Mouse (Mus musculus): ENCODE measurements around the gene Cntnap2.

The Cntnap2 gene

GRCm38 (mm10) chr6:45059091-45059490 is at the start of gene Cntnap2:
Cntnap2 (plus strand) TSS chr6:45059357.
- DNase-seq: peak; percentile 47

DNA sequence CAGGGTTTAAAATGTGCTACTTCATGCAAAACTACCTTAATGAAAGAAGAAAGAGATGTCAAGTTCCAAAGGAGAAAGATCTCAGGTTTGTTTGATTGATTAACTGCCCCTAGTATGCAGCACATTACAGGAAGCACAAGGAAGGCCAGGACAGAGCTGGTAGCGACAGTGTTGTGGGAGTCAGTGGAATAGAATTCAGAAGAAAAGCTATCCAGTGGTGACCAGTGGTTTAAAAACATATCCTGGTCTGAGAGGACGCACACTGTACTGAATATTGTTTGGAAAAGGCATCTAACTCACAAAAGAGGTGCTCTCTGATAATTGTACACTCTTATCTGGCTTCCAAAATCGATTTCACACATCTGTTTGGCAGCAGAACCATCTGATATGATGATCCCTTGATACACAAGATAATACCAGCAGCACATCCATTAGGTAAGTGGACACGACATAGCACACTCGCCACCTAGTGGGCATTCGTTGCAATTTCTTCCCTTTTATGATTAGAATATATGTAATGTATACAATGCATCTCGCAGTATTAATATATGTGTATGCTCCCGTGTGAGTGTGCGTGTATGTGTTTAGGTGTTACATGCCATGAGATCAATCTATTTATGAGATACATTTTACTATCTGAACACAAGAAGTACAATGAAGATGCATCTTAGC is 33.0 kb upstream of the Cntnap2 start:
- peak; percentile 38 for DNase-seq

DNA sequence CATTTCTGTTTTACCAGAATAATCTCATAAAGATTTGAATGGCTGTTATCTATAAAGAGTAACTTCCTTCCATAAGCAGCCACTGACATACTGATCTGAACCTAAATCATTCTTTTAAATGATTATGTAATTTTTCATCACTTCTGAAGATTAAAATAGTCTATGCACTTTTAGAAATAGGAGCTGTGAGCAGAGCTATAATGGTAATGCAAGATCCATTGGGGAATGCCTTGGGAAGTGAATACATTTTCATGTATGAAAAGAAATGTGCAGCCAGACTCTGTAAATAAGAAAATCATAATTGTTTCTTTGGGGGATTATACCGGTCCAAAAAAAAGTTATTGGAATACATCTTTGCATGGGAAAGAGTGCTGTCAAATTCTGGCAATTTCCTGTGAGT is 19.7 kb upstream of the Cntnap2 start:
- DNase-seq: no peak

GRCm38 (mm10) chr6:45059556-45060471 is 657 bp downstream of the Cntnap2 start:
- peak; percentile 58 for DNase-seq

DNA sequence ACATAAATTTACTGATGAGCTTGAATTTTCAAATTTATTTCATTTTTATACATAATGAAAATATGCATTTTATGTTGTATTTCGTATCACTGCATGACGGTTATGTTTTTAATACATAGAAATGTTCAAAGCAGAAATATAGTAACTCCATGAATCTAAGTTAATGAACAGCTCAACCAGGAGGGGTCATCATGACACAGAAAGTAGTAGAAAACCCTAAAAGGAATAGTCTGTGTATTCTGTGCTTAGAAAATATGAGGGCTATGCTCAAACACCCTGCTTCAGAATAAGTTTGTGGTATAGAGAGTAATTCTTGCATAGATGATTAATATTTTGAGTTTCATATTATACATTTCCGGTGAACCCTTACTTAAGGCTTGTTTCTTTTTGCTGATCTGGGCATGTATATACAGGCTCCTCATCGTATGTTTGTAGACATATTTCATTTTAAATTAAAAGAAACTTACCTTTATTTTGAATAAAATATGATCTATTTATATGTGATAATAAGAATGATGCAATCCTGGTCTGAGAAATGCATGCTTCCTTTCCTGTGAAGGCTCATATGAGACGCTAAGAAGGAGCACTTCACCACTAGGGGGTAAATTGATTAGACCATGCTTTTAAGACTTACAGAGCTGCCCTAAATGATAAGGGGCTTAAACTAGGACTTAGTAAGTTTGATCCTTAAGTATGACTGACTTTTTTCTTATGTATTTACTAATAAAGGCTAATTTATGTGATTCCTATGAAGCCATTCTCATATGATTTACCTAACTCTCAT is 3.2 kb downstream of the Cntnap2 start:
- no peak for DNase-seq

DNA sequence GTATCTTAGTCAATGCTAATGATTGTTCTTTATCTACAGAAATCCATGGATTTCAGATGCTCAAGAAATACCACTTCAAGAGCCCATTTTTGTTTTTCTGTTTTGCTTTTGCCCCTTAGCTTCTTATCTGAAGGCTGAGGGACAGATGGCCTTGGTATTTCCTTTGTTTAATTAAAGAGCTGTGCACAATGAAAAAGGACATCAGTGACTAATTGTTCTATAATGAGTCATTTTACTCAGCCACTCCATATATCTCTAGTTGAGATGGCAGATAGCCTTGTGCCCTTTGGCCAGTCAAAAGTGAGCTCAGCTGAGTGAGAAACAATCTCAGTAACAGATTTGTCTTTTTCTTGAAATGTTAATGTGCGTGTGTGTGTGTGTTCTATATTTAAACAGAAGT is 29.1 kb downstream of the Cntnap2 start:
- no peak for DNase-seq

GRCm38 (mm10) chr6:45113613-45114012 is 54.5 kb downstream of the Cntnap2 start:
- no peak for DNase-seq

DNA sequence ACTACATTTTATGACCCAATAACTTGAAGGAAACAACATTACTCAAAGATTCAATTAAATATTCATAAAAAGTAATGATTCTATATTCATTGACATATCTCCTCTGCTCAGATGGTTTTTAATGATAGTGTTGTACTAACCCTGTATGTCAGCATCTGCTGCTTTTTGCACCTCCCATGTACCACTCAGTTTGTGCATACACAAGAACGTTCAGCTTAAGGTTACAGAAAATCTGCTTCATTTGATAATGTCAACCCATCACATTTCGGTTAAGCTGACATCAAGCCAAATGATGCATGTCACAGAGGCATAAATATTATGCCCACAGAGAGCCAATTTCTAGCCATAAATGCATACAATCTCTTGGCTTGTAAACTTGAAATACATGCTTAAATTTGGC is 85.7 kb downstream of the Cntnap2 start:
- DNase-seq: no peak

GRCm38 (mm10) chr6:45205039-45205438 is 145.9 kb downstream of the Cntnap2 start:
- DNase-seq: no peak

GRCm38 (mm10) chr6:45214330-45214729 is 155.2 kb downstream of the Cntnap2 start:
- no peak for DNase-seq

DNA sequence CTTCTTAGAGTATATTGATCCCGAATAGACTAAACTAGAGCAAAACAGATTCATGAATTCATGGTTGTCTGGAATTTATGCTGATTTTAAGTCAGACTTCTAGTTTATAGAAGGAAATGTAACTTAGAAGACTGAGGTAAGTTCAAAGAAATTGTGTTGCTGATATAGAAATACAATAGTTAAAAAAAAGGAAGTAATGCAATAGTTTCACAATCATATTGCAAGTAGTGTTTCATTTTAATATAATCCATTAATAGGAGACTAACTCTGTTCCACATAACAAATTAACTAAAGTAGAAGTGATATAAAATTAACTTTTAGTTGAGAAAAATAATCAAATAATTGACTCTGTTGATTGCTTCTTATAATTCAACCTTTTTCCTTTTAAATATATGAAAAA is 169.8 kb downstream of the Cntnap2 start:
- no peak for DNase-seq

- DNase-seq: no peak
These were observed 173.4 kb downstream of the Cntnap2 start for GRCm38 (mm10) chr6:45232571-45232970.

GRCm38 (mm10) chr6:45236531-45236930 is 177.4 kb downstream of the Cntnap2 start:
- DNase-seq: no peak

DNA sequence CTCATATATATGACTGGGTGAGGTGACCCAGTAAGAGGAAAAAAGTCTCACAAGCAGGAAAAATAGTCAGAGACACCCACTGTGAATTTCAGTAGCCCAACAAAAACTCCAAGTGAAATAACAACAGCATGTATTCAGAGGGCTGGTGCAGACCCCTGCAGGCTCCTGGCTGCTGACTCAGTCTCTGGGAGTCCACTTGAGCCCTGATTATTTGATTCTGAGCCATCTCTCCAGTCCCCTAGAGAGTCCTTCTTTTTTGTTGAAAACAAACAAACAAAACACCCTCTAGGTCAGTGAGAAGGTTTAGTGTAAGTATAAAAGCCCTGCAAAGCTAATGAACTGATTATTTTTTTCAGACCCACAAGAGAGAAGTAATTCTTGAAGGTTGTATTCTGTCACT is 179.0 kb downstream of the Cntnap2 start:
- DNase-seq: no peak

- DNase-seq: no peak
These were observed 182.1 kb downstream of the Cntnap2 start for GRCm38 (mm10) chr6:45241218-45241617.

- DNase-seq: no peak
These were observed 185.5 kb downstream of the Cntnap2 start for GRCm38 (mm10) chr6:45244680-45245079.

- no peak for DNase-seq
These were observed 198.9 kb downstream of the Cntnap2 start for GRCm38 (mm10) chr6:45258047-45258446.

- no peak for DNase-seq
These were observed 212.4 kb downstream of the Cntnap2 start for GRCm38 (mm10) chr6:45271537-45271936.

- no peak for DNase-seq
These were observed 214.2 kb downstream of the Cntnap2 start for GRCm38 (mm10) chr6:45273259-45273775.

DNA sequence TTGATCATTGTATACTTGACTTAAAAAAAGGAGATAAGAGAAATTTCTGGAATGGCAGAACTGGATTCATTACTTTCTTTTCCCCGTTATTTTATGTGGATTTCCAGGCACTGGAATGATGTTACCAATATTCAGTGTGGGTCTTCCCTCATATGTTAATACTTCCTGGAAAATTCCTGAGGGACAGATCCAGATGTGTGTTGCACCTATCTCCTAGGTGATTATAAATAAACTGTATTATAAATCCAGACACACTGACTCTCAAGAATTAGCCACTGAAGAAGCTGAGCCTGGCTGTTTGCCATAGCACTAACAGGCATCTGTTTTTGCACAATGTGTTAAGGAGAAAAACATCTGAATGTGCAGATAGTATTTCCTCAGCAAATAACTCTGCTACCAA is 231.0 kb downstream of the Cntnap2 start:
- DNase-seq: peak; percentile 6

- no peak for DNase-seq
These were observed 258.3 kb downstream of the Cntnap2 start for GRCm38 (mm10) chr6:45317455-45317854.

DNA sequence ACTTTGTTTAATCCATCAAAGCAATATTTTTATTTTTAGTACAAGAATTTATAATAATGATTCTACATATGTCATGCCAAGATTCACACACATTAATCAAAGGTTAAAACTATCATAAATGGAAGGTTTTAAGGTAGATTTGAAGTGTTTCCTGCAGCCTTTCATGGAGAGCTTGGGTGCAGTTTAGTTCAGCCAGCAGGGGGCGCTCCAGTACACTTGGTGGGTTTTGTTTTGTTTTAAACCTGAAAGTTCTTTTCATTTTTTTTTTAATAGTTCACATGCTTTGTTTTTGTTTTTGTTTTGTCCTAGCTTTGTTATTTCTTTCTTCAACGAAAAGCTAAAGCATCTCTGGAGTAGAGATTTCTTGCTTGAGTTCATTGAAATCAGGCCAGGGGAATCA is 264.3 kb downstream of the Cntnap2 start:
- peak; percentile 68 for DNase-seq

- DNase-seq: no peak
These were observed 268.9 kb downstream of the Cntnap2 start for GRCm38 (mm10) chr6:45327952-45328485.

Data from right cerebral cortex, postnatal 14 days (tissue).